In genomic region chr10:86969346-86969745, GRCm38 (mm10) we compare ENCODE assay signal across 31 mouse cellular contexts. TPM values are rescaled to one million over a fixed set of nuclear protein-coding genes. Genes with fewer than 3 reads are reported as not detected.
DNase-seq lines count a peak whose midpoint lies in the region; ATAC-seq and TF ChIP-seq lines count a peak whose summit lies in the region.
"Had no signal": no experiment of that assay in that cellular context is flagged by ENCODE, and none has a peak within 500 bp of the region (broad histone marks: within the 10 kb centered on the region; RNA-seq: fewer than 3 reads in every experiment).

No protein-coding gene starts in this region.

- H3K9ac ChIP-seq in lung, postnatal 0 days (replicated peaks; ENCODE audit: low read depth), result no peak overlapping the region
- H3K9ac ChIP-seq: embryonic facial prominence, embryonic 13.5 days; heart, embryonic 12.5 days; hindbrain, embryonic 15.5 days; kidney, embryonic 15.5 days; liver, embryonic 12.5 days; liver, postnatal 0 days; midbrain, embryonic 13.5 days had no signal

- H3K9me3 ChIP-seq in lung, postnatal 0 days (ENCODE audit: low read length), result no peaks in the 10 kb centered on the region
- H3K9me3 ChIP-seq: embryonic facial prominence, embryonic 13.5 days; hindbrain, embryonic 15.5 days; kidney, embryonic 15.5 days; liver, embryonic 12.5 days; midbrain, embryonic 13.5 days had no signal

- no peak for TF ChIP-seq CTCF in lung, postnatal 0 days (IDR thresholded peaks at IDR 0.05)

- DNase-seq in heart, adult 11 months, result peak; percentile 53
- no peak for DNase-seq in heart, postnatal 10 days
- peak; percentile 80 for DNase-seq in brain, adult 2 months (ENCODE audit: low read depth, low spot score)
- DNase-seq in layer of hippocampus, adult 18-20 months (ENCODE audit: low spot score in 2 of 2), result peak; percentile 76 to 91
- DNase-seq in layer of hippocampus, postnatal 25 days (ENCODE audit: extremely low spot score in 1 of 2, low spot score in 1 of 2), result peak; percentile 30 to 38
- no peak for DNase-seq in urinary bladder, adult 18-20 months (ENCODE audit: low spot score in 2 of 2)
- no peak for DNase-seq in lung, postnatal 0 days (ENCODE audit: low spot score)
- DNase-seq: adrenal gland, postnatal 10 days; cerebellum, adult 11-12 months; cerebellum, postnatal 10 days; gastrocnemius, postnatal 36 days; heart, adult 2 months; kidney, adult 18-20 months; kidney, postnatal 25 days; liver, postnatal 0 days; lung, postnatal 4 days; thymus, adult 2 months; thymus, postnatal 36 days had no signal

- H3K4me1 ChIP-seq in lung, postnatal 0 days (ENCODE audit: insufficient read depth, low read depth, low read length), result no peaks in the 10 kb centered on the region
- H3K4me1 ChIP-seq: liver, embryonic 12.5 days had no signal

- no peak for TF ChIP-seq EP300 in lung, postnatal 0 days (IDR thresholded peaks at IDR 0.05)

- no peaks in the 10 kb centered on the region for H3K27me3 ChIP-seq in lung, postnatal 0 days (replicated peaks; ENCODE audit: insufficient read depth, low read length)
- H3K27me3 ChIP-seq: hindbrain, embryonic 15.5 days; kidney, embryonic 15.5 days; midbrain, embryonic 13.5 days; Patski had no signal

- ATAC-seq in lung, postnatal 0 days, result no peak
- ATAC-seq: inflammation-experienced regulatory T-cells, adult 6 months; liver, embryonic 12.5 days; liver, postnatal 0 days; midbrain, embryonic 13.5 days; Patski had no signal

- no peak overlapping the region for H3K4me2 ChIP-seq in lung, postnatal 0 days (replicated peaks; ENCODE audit: low read depth, low read length)
- H3K4me2 ChIP-seq: embryonic facial prominence, embryonic 13.5 days; heart, embryonic 12.5 days; hindbrain, embryonic 15.5 days; kidney, embryonic 15.5 days; liver, embryonic 12.5 days; midbrain, embryonic 13.5 days had no signal

- H3K4me3 ChIP-seq in lung, postnatal 0 days (ENCODE audit: low read depth, low read length), result no peak overlapping the region
- H3K4me3 ChIP-seq: embryonic facial prominence, embryonic 13.5 days; heart, adult 2 months; heart, embryonic 12.5 days; hindbrain, embryonic 15.5 days; kidney, embryonic 15.5 days; liver, embryonic 12.5 days; megakaryocyte, embryonic 14.5 days; midbrain, embryonic 13.5 days had no signal

- H3K36me3 ChIP-seq in lung, postnatal 0 days (ENCODE audit: insufficient read depth, low read length), result no peaks in the 10 kb centered on the region
- H3K36me3 ChIP-seq: embryonic facial prominence, embryonic 13.5 days; heart, embryonic 12.5 days; hindbrain, embryonic 15.5 days; kidney, embryonic 15.5 days; liver, embryonic 12.5 days; midbrain, embryonic 13.5 days had no signal

- no peak overlapping the region for H3K27ac ChIP-seq in lung, postnatal 0 days (ENCODE audit: low read length)
- H3K27ac ChIP-seq: embryonic facial prominence, embryonic 13.5 days; heart, adult 2 months; hindbrain, embryonic 15.5 days; kidney, embryonic 15.5 days; liver, embryonic 12.5 days; midbrain, embryonic 13.5 days; stomach, postnatal 0 days had no signal

- intact Hi-C loops in heart, postnatal 10 days (cut with DNase I), result no loop called here

- WGBS in lung, postnatal 0 days, result 77% methylated on average over 6 of the region's 6 CpGs

RNA-seq across cellular contexts. Expression of gene Stab2, which starts 38.5 kb away (rescaled TPM):
- under 1 TPM; 0.22 to 0.41 TPM for total RNA-seq in heart, postnatal 10 days (2021)
- total RNA-seq in layer of hippocampus, adult 18-20 months (2021), result under 1 TPM; 0.40 to 0.41 TPM
- under 1 TPM; 0.20 to 0.87 TPM for total RNA-seq in layer of hippocampus, postnatal 25 days (2021)
- 0.11 and 0.24 TPM in 2 replicates for polyA plus RNA-seq in lung, postnatal 0 days (2015; fragmentation: Nextera tagmentation; extraction: Ambion mirVana)
- total RNA-seq: common myeloid progenitor, adult 5-6 weeks; monocyte, adult 5-6 weeks had no signal
- polyA plus RNA-seq: forebrain, embryonic 11.5 days had no signal

Comparison
In these comparisons a context has a peak if more than half of its experiments do, and no peak if none do; other contexts are left out.
1. DNase-seq: peak in heart, adult 11 months (single experiment), brain, adult 2 months (single experiment), layer of hippocampus, adult 18-20 months (2 of 2) and layer of hippocampus, postnatal 25 days (2 of 2); none in heart, postnatal 10 days (0 of 2), urinary bladder, adult 18-20 months (0 of 2) and lung, postnatal 0 days (single experiment).